7 mouse cellular contexts compared by ENCODE assay signal in genomic region chr2:31246251-31246971, GRCm38 (mm10). TPM values are rescaled to one million over a fixed set of nuclear protein-coding genes. Genes with fewer than 3 reads are reported as not detected.
DNase-seq lines count a peak whose midpoint lies in the region; ATAC-seq and TF ChIP-seq lines count a peak whose summit lies in the region.

No protein-coding gene starts in this region.

- TF ChIP-seq POLR2A in lung, adult 2 months (IDR thresholded peaks at IDR 0.05; ENCODE audit: borderline replicate concordance, extremely low read depth, low read depth, low read length): no peak

- peak overlapping the region; percentile 81 for H3K9ac ChIP-seq in embryonic facial prominence, embryonic 15.5 days
- H3K9ac ChIP-seq in intestine, embryonic 14.5 days (ENCODE audit: low read length): peak overlapping the region; percentile 85
- peak overlapping the region; percentile 97 for H3K9ac ChIP-seq in midbrain, postnatal 0 days (replicated peaks; ENCODE audit: low read length, poor library complexity, severe bottlenecking)

- peak overlapping the region; percentile 1 for H3K4me3 ChIP-seq in lung, adult 2 months (replicated peaks; ENCODE audit: extremely low read depth, low read depth, low read length)
- H3K4me3 ChIP-seq in embryonic facial prominence, embryonic 15.5 days (replicated peaks): peak overlapping the region; percentile 87
- H3K4me3 ChIP-seq in intestine, embryonic 14.5 days (ENCODE audit: low read depth, low read length): peak overlapping the region; percentile 91
- peak overlapping the region; percentile 98 for H3K4me3 ChIP-seq in midbrain, postnatal 0 days (ENCODE audit: low read depth, low read length)

- peak overlapping the region; percentile 95 for H3K4me2 ChIP-seq in embryonic facial prominence, embryonic 15.5 days (replicated peaks)
- H3K4me2 ChIP-seq in intestine, embryonic 14.5 days (ENCODE audit: low read length): peak overlapping the region; percentile 86
- H3K4me2 ChIP-seq in midbrain, postnatal 0 days (ENCODE audit: low read depth, low read length, poor library complexity, severe bottlenecking): peak overlapping the region; percentile 83

- peak overlapping the region; percentile 75 for H3K27ac ChIP-seq in embryonic facial prominence, embryonic 15.5 days (replicated peaks)
- peak overlapping the region; percentile 25; the same call in 1 of the 2 replicates for H3K27ac ChIP-seq in intestine, embryonic 14.5 days (ENCODE audit: low read depth)
- H3K27ac ChIP-seq in midbrain, postnatal 0 days (ENCODE audit: low read depth, low read length): peak overlapping the region; percentile 84

- peak; percentile 34; the same call in 1 of the 2 replicates for ATAC-seq in embryonic facial prominence, embryonic 15.5 days (ENCODE audit: insufficient number of reproducible peaks, low FRiP score, low TSS enrichment, low read depth)
- peak; percentile 58 for ATAC-seq in intestine, embryonic 14.5 days (replicated peaks; ENCODE audit: low FRiP score, low TSS enrichment, low read depth)
- ATAC-seq in midbrain, postnatal 0 days (ENCODE audit: low FRiP score): peak; percentile 52

- DNase-seq in lung, adult 2 months: no peak
- no peak for DNase-seq in lung, postnatal 14 days
- DNase-seq in brain, adult 2 months (ENCODE audit: low read depth, low spot score): peak; percentile 83
- peak; percentile 80 for DNase-seq in intestine, embryonic 14.5 days (ENCODE audit: low spot score)
- DNase-seq in midbrain, postnatal 0 days (ENCODE audit: low spot score): peak; percentile 50
- DNase-seq in thymus, postnatal 4 days: peak; percentile 56

- WGBS in lung, adult 2 months: 3% methylated on average over 40 of the region's 41 CpGs
- under 1% methylated on average over 41 of the region's 41 CpGs for WGBS in embryonic facial prominence, embryonic 15.5 days
- 1% methylated on average over 36 of the region's 41 CpGs for WGBS in intestine, embryonic 14.5 days
- under 1% methylated on average over 38 of the region's 41 CpGs for WGBS in midbrain, postnatal 0 days

- H3K4me1 ChIP-seq in lung, adult 2 months (ENCODE audit: control insufficient read depth, insufficient read depth, low read length): peaks cover 3% of the 10 kb centered on the region; the same call in 1 of the 2 replicates
- H3K4me1 ChIP-seq in embryonic facial prominence, embryonic 15.5 days: peaks cover 42% of the 10 kb centered on the region
- H3K4me1 ChIP-seq in intestine, embryonic 14.5 days (replicated peaks; ENCODE audit: control insufficient read depth, insufficient read depth, low read length): peaks cover 25% of the 10 kb centered on the region
- H3K4me1 ChIP-seq in midbrain, postnatal 0 days (ENCODE audit: insufficient read depth, low read length): peaks cover 19% of the 10 kb centered on the region; the same call in 1 of the 2 replicates

- TF ChIP-seq CTCF in lung, adult 2 months (IDR thresholded peaks at IDR 0.05; ENCODE audit: insufficient read depth, low read length): no peak
- TF ChIP-seq CTCF in midbrain, postnatal 0 days (IDR thresholded peaks at IDR 0.05): peak; percentile 39

- H3K27me3 ChIP-seq in embryonic facial prominence, embryonic 15.5 days: no peaks in the 10 kb centered on the region
- no peaks in the 10 kb centered on the region for H3K27me3 ChIP-seq in intestine, embryonic 14.5 days (replicated peaks; ENCODE audit: control insufficient read depth, insufficient read depth, low read length)
- no peaks in the 10 kb centered on the region for H3K27me3 ChIP-seq in midbrain, postnatal 0 days (ENCODE audit: insufficient read depth, low read length)

- no peaks in the 10 kb centered on the region for H3K36me3 ChIP-seq in embryonic facial prominence, embryonic 15.5 days
- no peaks in the 10 kb centered on the region for H3K36me3 ChIP-seq in intestine, embryonic 14.5 days (ENCODE audit: control insufficient read depth, insufficient read depth, low read length)
- peaks cover 5% of the 10 kb centered on the region; the same call in 1 of the 2 replicates for H3K36me3 ChIP-seq in midbrain, postnatal 0 days (ENCODE audit: insufficient read depth, low read length)

- no peaks in the 10 kb centered on the region for H3K9me3 ChIP-seq in embryonic facial prominence, embryonic 15.5 days (replicated peaks)
- H3K9me3 ChIP-seq in intestine, embryonic 14.5 days (ENCODE audit: control insufficient read depth, low read length): no peaks in the 10 kb centered on the region
- H3K9me3 ChIP-seq in midbrain, postnatal 0 days (ENCODE audit: low read length): no peaks in the 10 kb centered on the region

RNA-seq across cellular contexts. Expression of gene Ncs1, which starts 0.8 kb away (rescaled TPM):
- 2.2 and 2.5 TPM in 2 replicates for polyA plus RNA-seq in lung, adult 2 months (2012; rRNA removed)
- polyA plus RNA-seq in embryonic facial prominence, embryonic 15.5 days (2015; fragmentation: Nextera tagmentation; extraction: Ambion mirVana): 39.5 and 40.3 TPM in 2 replicates
- polyA plus RNA-seq in intestine, embryonic 14.5 days (2014; fragmentation: Nextera tagmentation; extraction: Ambion mirVana): 35.3 and 39.1 TPM in 2 replicates
- total RNA-seq in midbrain, postnatal 0 days (2014; rRNA removed): 190 and 202 TPM in 2 replicates
- 181 and 183 TPM in 2 replicates for polyA plus RNA-seq in midbrain, postnatal 0 days (2015; fragmentation: Nextera tagmentation; extraction: Ambion mirVana)

Comparison
In these comparisons a context has a peak if more than half of its experiments do, and no peak if none do; other contexts are left out.
1. DNase-seq: peak in brain, adult 2 months (single experiment), intestine, embryonic 14.5 days (single experiment), midbrain, postnatal 0 days (single experiment) and thymus, postnatal 4 days (single experiment); none in lung, adult 2 months (single experiment) and lung, postnatal 14 days (single experiment).
2. H3K4me3 ChIP-seq: peak in every context shown above with its lines; median percentile 98 in midbrain, postnatal 0 days; 91 in intestine, embryonic 14.5 days; 87 in embryonic facial prominence, embryonic 15.5 days; 1 in lung, adult 2 months.
3. H3K27ac ChIP-seq: peak in every context shown above with its lines; median percentile 84 in midbrain, postnatal 0 days; 75 in embryonic facial prominence, embryonic 15.5 days; 25 in intestine, embryonic 14.5 days.
4. RNA of gene Ncs1, which starts 0.8 kb away (polyA plus RNA-seq): 181 to 183 TPM in midbrain, postnatal 0 days, 39.5 to 40.3 TPM in embryonic facial prominence, embryonic 15.5 days and 35.3 to 39.1 TPM in intestine, embryonic 14.5 days; 2.2 to 2.5 TPM in lung, adult 2 months; every median in the first group is over 10 times any median in the second.
5. Peak in every context shown above with its lines, with median percentiles within 50 percentile points of each other: ATAC-seq, H3K4me2 ChIP-seq and H3K9ac ChIP-seq.